Mouse (Mus musculus) Patski (cell line): Measurements from ENCODE around the gene Gm21310. TPM values are rescaled to one million over a fixed set of nuclear protein-coding genes. Genes with fewer than 3 reads are reported as not detected.
"Not testable (repeated sequence)": the region's sequence is repeated elsewhere in the genome, so short reads cannot be mapped to it uniquely, and the experiment has no call there.

Experiments used
- ATAC-seq: fragments of 100-300 bp; one replicate; pipeline ENCODE4 v1.8.0; 2021
- CTCF ChIA-PET: fragments of 350-600 bp; sonication (Branson Sonifier 250); formaldehyde crosslinking; loops from one replicate; lab custom pipeline; 2022; ENCODE audit warnings: inconsistent platforms; lab: Charles Lee
- POLR2A ChIA-PET: fragments of 350-600 bp; sonication (Branson Sonifier 250); formaldehyde crosslinking; loops from one replicate; lab custom pipeline; 2022; ENCODE audit warnings: antibody characterized with exemption, inconsistent platforms; lab: Charles Lee
- DNase-seq: peaks from one replicate; pipeline ENCODE4 v3.0.0-alpha.2; 2011; ENCODE audit warnings: low read depth, low spot score
- H3K27me3 ChIP-seq: fragments of 371-371 bp; one replicate; pipeline ENCODE4 v1.5.1; 2021
- in situ Hi-C: fragments of 300-500 bp; cut with MboI; formaldehyde crosslinking; loops from 3 replicates; pipeline ENCODE4 v1.11.1; 2018; ENCODE audit warnings: low pct_unique_long_range_greater_than_20kb, mixed read lengths
- polyA plus RNA-seq: library from polyadenylated mRNA; unstranded; gene quantifications from one replicate; pipeline ENCODE4 v1.2.3, GENCODE M21; 2021

Gm21310 gene
- polyA plus RNA-seq, result not detected

DNA sequence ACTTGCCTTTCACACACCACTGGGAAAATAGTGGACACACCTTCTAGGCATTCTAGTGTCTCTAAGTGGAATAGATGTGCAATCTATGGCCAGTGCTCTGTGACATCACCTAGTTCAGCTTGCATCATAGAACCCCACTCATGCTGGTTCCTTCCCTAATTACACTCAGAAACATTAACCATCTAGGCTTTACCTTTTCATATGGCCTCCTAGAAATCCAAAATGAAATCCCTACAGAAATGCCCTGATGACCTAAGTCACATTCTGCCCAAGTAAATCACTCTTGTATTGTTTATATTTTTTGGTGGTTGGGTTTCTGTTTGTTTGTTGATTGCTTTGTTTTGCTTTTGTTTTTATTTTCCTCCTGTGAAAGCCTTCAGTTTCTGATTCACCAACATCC is at the start of gene Gm21310:
Gene Gm21310, minus strand, starts transcription at position 101 of the 400 bp plus-strand sequence.
- DNase-seq, CTCF ChIA-PET, H3K27me3 ChIP-seq, POLR2A ChIA-PET, in situ Hi-C loops, ATAC-seq: not testable (repeated sequence)

Other genes with a start within 250 kb of the Gm21310 start
- gene Gm20834, start 177.4 kb upstream of the Gm21310 start, polyA plus RNA-seq, result not detected